Mouse (Mus musculus) adrenal gland, postnatal 36 days (tissue): Measurements from ENCODE around the gene Tll2. TPM values are rescaled to one million over a fixed set of nuclear protein-coding genes. Genes with fewer than 3 reads are reported as not detected.

Source experiments
- DNase-seq, 2 experiments: peaks; one replicate each; pipeline ENCODE4 v3.0.0; 2021; ENCODE audit warnings: mixed read lengths in 1 of 2
- long read RNA-seq, 2 experiments: library from polyadenylated mRNA; stranded (forward); transcript quantifications; one replicate each; pipeline ENCODE4 v2.0.0; 2021; ENCODE audit warnings: borderline sequencing depth in 2 of 2
- total RNA-seq, 2 experiments: library from RNA; stranded (reverse); gene quantifications; 2 replicates each; pipeline ENCODE4 v1.2.3; 2021

Gene Tll2
- total RNA-seq: under 1 TPM in 1 of 2 experiments, not detected in 1; 0.07 TPM
- long read RNA-seq, experiment 1: 0 reads
- long read RNA-seq, experiment 2: 0 reads

- peak; percentile 79 to 83 for DNase-seq
Measured at GRCm38 (mm10) chr19:41206811-41207344, at the start of gene Tll2. Tll2 (minus strand) TSS chr19:41206835.

- no peak for DNase-seq
Measured at GRCm38 (mm10) chr19:41254584-41254983, 47.9 kb upstream of the Tll2 start.

- DNase-seq: no peak
Measured at GRCm38 (mm10) chr19:41248968-41249367, 42.3 kb upstream of the Tll2 start.

GRCm38 (mm10) chr19:41248271-41248670 lies 41.6 kb upstream of the Tll2 start:
- DNase-seq: peak in 1 of 2 experiments; percentile 13

- no peak for DNase-seq
Measured at GRCm38 (mm10) chr19:41246271-41246670, 39.6 kb upstream of the Tll2 start.

GRCm38 (mm10) chr19:41244581-41244980 lies 37.9 kb upstream of the Tll2 start:
- DNase-seq: peak; percentile 45 to 69

GRCm38 (mm10) chr19:41241997-41242396 lies 35.4 kb upstream of the Tll2 start:
- no peak for DNase-seq

- no peak for DNase-seq
Measured at GRCm38 (mm10) chr19:41233698-41234097, 27.1 kb upstream of the Tll2 start.

- DNase-seq: no peak
Measured at GRCm38 (mm10) chr19:41208326-41208725, 1.7 kb upstream of the Tll2 start.

GRCm38 (mm10) chr19:41206041-41206810 lies 409 bp downstream of the Tll2 start:
- DNase-seq: peak in 1 of 2 experiments; percentile 3

GRCm38 (mm10) chr19:41204159-41205081 lies 2.2 kb downstream of the Tll2 start:
- peak in 1 of 2 experiments; percentile 11 for DNase-seq

- DNase-seq: no peak
Measured at GRCm38 (mm10) chr19:41197606-41198005, 9.0 kb downstream of the Tll2 start.

- no peak for DNase-seq
Measured at GRCm38 (mm10) chr19:41193379-41193778, 13.3 kb downstream of the Tll2 start.

GRCm38 (mm10) chr19:41192953-41193352 lies 13.7 kb downstream of the Tll2 start:
- DNase-seq: peak; percentile 46 to 49

GRCm38 (mm10) chr19:41191724-41192123 lies 14.9 kb downstream of the Tll2 start:
- DNase-seq: peak in 1 of 2 experiments; percentile 9

- no peak for DNase-seq
Measured at GRCm38 (mm10) chr19:41190876-41191434, 15.7 kb downstream of the Tll2 start.

GRCm38 (mm10) chr19:41177331-41177730 lies 29.3 kb downstream of the Tll2 start:
- no peak for DNase-seq

GRCm38 (mm10) chr19:41176881-41177280 lies 29.8 kb downstream of the Tll2 start:
- DNase-seq: no peak

- no peak for DNase-seq
Measured at GRCm38 (mm10) chr19:41165914-41166235, 40.8 kb downstream of the Tll2 start.

- DNase-seq: no peak
Measured at GRCm38 (mm10) chr19:41165144-41165913, 41.3 kb downstream of the Tll2 start.

GRCm38 (mm10) chr19:41164447-41165095 lies 42.1 kb downstream of the Tll2 start:
- no peak for DNase-seq
